Mouse (Mus musculus): ENCODE measurements at regions not wholly inside any gene's neighbourhood (a gene's known extent, or its start where the extent isn't known, plus 50 kb on each side); places are given as distances from the start of the nearest gene placed in this dataset.

DNA sequence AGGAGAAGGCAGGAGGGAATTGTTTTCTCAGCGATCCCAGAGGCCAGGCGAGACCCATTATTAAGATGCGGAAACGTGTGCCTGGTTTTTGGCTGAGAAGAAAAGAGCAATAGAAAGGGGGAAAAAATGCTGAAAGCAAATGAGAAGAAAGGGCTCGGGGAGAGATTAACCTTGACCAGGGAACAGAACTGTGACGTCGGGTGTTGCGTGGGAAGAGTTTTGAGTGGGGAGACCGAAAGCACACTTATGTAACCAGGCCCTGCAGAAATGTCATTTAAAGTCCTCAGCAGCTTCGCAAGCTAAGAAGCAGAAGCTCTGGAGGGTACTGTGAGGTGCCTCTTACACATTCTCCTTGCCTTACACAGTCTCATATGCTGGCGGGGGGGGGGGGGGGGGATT lies 111.0 kb upstream of the Frmd6 start:
- DNase-seq (ENCODE audit: low spot score) = no peak

DNA sequence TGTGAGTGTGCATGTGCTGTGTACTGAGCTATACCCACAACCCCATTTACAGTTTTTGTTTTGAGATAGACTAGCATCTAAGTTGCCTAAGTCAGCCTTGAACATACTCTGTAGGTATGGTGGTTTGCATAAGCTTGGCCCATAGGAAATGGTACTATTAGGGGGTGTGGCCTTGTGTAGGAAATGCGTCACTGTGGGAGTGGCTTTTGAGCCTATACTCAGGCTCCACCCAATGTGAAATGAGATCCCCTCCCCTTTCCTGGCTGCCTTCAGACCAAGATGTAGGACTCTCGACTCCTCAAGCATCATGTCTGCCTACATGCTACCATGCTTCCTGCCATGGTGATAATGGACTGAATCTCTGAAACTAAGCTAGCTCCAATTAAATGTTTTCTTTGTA lies 109.5 kb upstream of the Frmd6 start:
- DNase-seq (ENCODE audit: low spot score) = no peak

DNA sequence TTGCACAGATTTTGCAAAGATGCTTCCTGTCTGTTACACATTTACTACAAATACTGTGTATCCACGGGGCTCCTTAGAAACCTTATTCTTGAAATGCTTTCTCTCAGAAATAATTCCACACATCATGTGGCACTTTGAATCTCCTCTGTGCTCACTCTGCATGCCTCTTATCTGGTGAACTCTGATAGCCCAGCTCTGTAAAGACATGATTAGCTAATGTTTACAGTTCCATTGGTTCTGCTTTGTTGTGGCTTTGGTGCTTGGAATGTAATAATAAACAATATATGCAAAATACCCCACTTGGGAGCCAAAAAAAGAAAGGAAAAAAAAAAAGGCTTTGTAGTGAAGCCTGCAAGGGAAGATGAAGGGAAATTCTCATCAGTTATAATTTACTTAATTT lies 106.7 kb upstream of the Frmd6 start:
- no peak for DNase-seq (ENCODE audit: low spot score)

DNA sequence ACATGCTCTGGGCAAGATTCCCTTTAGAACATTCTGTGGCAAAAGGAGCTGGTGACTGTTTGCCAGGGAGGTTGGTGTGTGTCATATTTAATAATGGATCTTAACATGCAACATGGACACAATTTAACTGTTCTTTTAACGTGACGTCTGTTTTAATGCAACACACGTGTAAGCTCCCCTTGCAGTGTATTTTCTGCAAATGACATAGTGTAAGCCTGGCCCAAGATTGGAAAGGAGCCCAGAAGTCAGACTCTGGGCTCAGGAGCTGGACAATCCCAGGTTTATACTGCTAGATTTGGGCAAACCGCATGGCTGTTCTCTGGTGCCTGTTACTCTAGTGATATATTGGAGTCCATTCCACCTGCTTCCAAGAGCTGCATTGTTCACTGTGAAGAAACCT lies 106.1 kb upstream of the Frmd6 start:
- DNase-seq (ENCODE audit: low spot score) = no peak

DNA sequence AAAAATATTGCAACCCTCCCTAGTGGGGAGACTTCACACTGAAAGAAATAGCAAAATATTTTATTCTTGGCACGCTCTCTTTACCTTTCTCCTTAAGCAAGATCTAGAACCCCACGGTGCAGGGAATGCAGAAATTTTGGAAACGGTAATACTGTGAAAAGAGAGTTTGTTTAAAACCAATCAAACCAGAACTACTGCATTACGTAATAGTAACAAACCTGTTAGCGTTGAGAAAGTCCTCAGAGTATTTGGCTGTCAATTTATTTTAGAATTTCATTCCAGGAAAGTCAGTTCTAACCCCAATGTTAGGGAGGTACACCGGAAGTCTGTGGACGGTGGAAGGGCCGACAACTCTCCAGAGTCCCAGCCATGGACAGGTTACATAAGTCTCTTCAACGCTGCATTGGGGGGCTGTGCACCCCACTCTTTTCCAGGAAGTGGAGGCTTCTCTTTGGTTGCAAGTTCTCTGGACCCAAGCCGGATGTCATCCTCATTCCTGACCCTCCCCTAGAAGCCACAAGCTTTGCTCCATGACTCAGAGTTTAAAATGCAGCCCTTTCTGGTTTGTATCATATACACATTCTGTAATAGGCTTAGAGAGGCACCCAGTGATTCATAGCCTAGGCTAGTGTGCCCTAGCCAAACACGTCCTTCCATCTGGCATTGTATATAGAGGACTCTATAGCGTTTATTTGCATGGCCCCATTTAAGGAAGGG lies 105.0 kb upstream of the Frmd6 start:
- no peak for DNase-seq (ENCODE audit: low spot score)

DNA sequence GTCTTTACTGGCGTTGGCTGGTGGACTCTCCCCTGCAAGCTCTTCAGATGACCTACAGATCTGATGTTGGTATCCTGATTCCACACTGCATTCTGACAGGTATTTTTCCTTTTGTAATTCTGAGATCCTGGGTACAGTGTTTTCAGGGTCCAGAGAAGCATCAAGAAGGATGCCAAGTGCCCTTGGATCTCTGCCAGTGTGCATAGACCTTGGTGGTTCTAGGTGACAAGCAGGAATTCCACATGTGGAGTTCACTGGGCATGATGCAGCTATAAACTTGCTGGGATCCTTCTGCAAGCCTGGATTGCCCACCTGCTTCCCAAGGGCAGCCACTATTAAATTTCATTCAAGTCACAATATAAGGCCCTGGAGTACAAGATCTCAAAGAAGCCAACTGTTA lies 100.0 kb upstream of the Frmd6 start:
- no peak for DNase-seq (ENCODE audit: low spot score)

DNA sequence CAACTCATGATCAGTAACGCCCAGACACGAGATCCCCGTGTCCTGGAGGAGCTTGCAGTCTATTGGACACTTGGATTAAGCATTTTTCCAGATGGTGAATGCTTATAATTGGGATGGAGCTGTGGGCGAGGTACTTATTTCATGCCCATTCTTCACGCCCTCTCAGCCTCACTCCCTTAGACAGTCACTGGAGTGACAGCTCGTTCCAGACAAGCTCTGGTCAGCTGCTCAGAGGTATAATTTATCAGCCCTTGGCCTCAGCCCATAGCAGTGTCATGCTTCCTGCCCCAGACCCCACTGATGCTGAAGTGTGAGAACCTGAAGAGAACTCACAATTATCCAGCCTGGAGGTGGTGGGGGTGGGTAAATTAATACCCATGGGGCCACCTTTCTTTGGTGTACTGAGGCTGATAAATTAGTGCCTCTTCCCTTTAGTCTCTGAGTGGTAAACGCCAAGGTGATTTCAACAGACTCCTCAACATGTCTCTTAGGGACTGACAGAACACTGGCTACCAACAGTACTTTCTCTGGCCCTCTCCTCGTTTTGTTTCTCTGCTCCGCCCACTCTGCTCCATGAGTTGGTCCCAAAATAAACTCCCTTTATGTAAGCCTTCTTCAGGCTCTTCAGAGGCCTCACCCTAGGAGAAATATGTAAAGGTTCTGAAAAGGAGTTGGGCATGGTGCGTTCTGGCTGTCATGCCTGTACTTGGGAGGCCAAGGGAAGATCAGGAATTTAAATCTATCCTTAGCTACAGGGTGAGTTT lies 97.6 kb upstream of the Frmd6 start:
- DNase-seq (ENCODE audit: low spot score) = no peak

DNA sequence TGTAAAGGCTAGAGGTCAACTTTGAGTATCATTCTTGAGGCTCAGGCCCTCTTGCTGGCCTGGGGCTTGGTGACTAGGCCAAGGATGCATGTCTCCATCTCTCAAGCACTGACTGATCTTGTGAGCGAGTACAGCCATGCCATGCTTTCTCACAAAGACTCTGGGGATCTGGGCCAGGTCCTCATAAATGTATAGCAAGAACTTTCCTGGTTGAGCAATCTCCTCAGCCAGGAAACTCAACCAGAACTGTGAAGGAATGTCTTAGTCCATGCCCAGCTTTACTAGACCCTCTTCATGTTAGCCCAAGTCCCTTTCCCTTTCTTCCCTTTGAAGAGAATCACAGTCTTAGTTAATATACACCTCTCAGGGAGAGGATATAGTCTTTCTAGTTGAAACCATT lies 96.9 kb upstream of the Frmd6 start:
- no peak for DNase-seq (ENCODE audit: low spot score)

DNA sequence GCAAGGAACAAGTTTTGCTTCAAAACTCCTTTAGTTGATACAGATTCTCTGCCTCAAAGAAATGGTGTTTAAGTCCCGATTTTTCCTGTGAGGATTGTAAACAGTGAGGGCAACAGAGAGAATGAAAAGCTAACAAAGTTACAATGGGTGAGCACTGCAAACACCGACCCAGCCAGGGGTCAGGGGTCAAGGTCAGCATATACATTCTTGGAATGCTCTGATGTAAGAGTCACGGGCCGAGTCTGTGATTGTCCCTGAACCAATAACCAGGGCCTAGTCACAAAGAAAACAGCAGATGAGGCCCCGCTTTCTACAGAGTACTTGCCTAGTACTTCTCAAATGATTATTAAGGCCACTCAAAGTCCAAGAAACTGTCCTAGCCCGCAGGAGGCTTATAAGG lies 95.4 kb upstream of the Frmd6 start:
- peak; percentile 75 for DNase-seq (ENCODE audit: low spot score)

DNA sequence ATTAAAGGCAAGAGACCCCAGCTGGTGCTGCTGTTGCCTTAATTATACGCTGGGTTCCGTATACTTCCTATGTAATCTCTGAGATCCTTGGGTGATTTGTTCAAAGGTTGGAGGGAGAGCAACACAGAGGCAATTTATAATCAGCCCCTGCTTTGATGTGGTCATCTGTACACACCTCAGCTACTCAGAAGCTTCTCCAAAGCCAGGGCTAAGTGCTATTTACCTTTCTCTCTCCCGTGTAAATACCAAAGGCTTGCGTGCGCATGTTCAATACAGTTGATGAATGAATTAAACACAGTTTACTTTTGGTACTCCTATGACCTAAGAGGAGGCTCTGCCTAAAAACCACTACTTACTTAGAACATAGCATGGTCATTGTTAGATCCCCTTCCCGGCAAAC lies 93.8 kb upstream of the Frmd6 start:
- no peak for DNase-seq (ENCODE audit: low spot score)

DNA sequence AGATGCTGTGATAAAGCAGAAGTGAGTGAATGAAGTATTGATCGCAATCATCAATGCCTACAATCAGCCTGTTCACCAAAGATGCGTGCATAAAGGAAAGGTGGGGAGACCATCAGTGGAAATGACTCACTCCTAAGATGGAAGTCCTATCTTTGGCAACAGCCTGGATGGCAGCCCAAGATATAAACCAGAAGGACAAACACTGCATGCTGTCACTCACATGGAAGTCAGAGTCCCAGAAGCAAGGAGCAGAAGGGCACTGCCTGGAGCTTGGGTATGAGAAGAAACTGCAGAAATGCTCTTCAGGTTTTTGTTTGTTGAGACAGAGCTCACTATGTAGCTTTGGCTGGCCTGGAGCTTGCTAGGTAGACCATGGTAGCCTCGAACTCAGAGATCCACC lies 92.7 kb upstream of the Frmd6 start:
- no peak for DNase-seq (ENCODE audit: low spot score)

DNA sequence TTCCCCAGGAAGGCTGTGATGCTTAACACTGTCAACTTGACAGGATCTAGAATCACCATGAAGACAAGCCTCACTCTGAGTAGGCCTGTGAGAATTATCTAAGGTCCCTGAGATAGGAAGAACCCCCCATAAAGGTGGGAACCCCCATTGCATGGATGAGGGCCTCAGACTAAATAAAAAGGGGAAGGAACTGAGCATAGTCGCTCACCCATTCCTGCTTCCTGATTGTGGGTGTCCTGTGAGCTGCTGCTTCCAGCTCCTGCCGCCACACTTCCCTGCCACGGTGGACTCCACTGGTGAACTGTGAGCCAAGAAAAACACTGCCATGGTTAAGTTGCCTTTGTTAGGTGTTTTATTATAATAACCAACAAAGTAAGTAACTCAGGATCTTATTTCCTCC lies 86.8 kb upstream of the Frmd6 start:
- DNase-seq (ENCODE audit: low spot score) = no peak

DNA sequence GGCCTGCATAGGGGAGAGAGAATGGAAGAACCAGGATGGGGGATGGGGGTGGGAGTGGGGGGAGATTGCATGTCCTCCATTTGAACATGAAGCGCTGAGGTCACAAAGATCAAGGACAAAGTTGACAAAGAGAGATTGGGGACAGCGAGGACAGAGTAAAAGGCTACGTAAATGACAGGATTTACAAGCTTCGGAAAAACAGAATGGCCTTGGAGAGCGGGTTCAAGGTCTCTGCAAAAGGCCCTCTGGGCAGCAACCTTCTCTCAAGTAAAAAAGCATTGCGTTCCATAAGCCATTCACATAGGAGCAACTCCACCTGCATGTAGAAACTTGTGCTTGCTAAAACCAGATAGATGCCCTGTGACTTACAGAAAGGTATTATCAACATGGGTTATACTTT lies 86.0 kb upstream of the Frmd6 start:
- no peak for DNase-seq (ENCODE audit: low spot score)

DNA sequence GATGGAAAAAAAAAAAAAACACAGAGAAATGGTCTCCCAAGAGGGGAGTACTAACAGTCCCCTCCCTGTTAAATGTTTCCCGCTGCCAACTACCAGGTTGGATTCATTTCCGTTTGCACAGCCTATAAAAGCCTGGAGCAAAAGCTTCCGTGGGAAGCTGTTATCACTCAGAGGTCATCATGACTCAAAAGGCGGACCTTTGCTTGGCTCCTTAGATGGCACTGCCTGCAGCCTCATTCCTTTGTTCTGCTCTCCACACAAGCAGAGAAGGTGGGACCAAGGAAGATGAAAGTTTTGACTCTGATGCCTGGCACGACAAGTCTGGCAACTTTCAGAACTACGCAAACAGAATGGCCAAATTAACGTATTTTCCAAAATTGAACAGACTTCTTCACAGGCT lies 85.5 kb upstream of the Frmd6 start:
- DNase-seq (ENCODE audit: low spot score) = no peak

DNA sequence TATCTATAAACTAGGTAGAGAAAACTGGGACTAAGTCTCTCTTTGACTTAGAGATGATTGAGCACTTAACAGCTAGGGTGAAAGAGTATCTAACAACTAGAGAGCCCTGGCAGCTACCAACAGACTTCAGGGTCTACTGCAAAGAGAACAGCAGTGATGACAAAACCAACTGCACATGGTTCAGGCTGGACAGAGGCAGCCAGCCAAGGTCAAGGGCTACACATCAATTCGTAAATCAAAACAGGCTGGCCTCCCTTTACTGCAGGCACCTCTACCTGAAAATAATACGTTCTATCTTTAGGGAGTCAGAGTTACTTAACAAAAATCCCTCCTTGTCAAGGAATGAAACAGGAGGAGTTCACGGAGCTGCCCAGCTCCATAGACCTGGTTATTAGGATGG lies 82.5 kb upstream of the Frmd6 start:
- no peak for DNase-seq (ENCODE audit: low spot score)

DNA sequence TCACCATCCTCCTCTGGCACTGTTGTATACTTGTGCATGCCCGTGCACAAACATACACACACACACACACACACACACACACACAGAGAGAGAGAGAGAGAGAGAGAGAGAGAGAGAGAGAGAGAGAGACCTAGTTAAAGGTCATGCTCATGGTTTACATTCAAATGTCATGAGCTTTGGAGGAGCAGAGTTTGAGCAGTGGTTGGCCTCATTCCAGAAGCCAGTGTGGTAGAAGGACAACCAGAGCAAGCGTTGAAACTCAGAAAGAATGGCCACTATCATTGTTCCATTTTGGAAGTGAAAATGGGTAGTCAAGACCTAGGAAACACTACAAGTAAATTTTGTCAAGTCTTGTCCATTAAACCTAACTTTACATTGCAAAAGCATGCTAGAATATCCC lies 79.6 kb upstream of the Frmd6 start:
- DNase-seq (ENCODE audit: low spot score) = no peak

DNA sequence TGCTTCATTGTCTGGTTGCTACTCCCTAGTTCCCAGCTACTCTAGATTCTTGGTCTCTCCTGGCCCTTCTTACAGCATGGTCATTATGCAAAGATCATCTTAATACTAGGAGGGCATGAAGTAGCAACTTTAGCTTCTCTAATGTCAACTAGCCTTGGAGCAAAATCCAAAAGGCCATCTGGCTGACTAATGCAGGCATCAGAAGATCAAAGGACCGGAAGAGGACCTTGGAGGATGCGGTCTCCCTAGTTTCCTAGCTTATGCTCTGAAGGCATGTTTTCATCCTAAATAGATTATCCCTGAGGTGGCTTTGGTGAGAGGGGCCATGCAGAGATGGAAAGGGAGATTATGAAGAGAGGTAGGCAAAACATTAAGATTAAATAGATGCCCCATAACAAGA lies 75.7 kb upstream of the Frmd6 start:
- DNase-seq (ENCODE audit: low spot score) = peak; percentile 31

DNA sequence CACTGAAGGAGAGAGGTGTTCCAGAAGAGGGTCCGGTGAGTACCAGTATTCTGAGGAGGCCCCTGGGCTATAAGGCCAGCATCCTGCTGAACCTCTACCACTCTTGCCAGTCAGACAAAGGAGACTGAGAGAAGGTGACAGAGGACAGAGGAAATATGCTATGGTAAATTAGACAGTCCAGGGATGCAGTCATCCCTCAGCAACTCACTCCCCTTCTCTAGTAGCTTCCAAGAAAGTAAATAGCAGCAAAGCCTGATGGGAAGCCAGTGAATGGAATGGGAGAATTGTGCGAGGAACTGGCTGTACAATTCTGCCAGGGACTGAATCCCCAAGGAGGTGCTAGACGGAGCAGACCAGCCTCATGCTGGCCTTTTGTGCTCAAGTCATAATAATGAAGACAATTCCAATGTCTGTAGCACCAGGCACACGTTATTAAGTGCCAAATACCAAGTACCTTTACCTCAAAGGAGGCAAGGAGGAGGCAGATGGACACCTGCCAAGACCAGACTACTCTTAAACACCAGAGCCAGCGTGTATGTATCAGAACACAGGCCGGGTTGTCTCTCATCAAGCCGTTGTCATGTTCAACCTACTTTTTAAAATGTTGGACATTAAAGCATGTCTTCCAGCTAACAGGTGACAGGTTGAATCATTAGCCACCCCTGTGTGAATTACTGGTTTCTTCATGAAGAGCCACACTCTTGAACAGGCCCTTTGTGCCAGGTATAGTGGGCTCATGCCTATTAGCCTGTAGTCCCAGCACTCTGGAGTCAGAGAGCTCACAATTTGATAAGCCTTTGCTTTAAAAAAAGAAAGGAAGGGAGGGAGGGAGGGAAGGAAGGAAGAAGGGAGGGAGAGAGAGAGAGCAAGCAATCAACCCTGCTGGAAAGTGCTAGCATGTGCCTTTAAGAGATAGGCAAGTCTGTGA lies 74.4 kb upstream of the Frmd6 start:
- DNase-seq (ENCODE audit: low spot score) = no peak

DNA sequence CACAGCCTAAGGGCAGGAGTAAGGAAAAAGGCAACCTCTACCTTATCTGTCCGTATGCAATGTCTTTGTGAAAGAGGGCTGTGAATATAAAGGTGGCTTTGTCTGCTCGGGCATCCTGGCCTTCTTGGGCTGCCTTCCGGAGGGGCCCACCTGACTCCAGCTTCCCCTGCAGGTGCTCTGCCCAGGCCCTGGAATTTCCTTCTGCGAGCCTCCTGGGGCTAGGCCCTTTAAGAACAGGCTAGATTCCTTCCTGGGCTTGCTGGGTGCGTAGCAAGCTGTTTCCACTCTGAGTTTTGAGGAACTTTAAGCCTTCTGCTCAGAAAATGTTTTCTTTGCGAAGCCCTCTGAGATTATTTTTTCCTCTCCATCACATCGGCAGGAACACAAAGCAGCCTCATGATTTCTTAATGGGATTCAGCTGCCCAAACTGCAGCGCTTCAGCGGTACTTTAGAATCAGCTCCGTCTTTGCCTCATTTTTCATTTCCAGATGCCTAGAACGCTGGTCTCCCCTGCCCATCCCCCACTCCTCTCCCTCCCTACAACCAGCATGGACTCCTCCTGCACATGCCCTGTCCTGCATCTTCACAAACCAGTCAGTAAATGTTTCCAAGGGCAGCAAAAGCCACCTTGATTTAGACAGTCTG lies 72.9 kb upstream of the Frmd6 start:
- peak; percentile 78 for DNase-seq (ENCODE audit: low spot score)

DNA sequence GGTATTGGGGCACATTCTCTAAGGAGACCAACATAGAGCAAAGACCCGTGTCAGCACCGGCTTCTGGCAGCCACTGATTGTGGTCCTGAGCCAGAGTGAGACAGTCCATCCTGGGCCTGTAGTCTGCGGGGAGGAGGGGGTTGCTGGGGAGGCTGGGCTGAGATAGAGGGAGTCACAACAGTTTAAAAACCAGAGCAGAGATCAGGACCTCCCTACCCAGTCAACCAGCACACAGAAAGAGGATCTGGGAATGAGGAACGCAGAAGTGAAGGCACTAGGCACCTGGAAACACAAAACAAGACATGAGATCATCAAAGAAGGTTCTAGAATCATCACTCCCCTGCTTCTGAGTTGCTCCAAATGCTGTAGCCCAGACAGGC lies 72.4 kb upstream of the Frmd6 start:
- DNase-seq (ENCODE audit: low spot score) = no peak

DNA sequence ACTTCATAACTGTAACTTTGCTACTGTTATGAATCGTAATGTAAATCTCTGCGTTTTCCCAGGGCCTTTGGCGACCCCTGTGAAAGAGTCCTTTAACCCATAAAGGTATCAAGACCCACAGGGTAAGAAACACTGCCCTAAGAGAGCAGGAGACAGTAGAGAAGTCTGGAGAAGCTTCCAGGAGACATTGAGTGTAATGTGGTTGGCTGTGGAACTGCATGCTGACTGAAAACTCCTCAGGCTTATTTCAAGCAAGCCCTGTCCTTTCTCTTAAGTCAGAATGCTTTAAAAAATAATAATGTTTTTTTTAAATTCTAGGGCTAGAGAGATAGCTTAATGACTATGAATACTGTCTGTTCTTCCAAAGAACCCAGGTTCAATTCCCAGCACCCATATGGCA lies 71.9 kb upstream of the Frmd6 start:
- no peak for DNase-seq (ENCODE audit: low spot score)

DNA sequence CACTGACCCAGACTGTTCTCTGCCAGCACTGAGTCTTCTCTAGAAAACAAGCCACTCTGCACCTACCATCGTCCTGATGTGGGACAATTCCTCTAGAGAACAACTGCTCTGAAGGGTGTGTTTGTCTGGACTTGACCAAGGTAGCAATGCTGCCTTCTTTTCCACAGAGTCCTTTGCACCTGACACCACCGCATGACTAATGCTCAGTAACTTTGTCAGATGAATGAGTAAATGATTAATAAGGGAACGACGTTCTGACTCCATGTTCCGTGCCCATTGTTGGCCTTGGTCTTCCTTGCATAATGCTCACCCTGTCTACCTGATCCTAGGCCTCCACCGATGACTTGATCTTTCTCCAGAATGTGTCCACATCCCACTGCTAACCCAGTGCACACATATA lies 67.2 kb upstream of the Frmd6 start:
- no peak for DNase-seq (ENCODE audit: low spot score)
